ENCODE assay signal across 23 mouse cellular contexts in the genomic region with DNA sequence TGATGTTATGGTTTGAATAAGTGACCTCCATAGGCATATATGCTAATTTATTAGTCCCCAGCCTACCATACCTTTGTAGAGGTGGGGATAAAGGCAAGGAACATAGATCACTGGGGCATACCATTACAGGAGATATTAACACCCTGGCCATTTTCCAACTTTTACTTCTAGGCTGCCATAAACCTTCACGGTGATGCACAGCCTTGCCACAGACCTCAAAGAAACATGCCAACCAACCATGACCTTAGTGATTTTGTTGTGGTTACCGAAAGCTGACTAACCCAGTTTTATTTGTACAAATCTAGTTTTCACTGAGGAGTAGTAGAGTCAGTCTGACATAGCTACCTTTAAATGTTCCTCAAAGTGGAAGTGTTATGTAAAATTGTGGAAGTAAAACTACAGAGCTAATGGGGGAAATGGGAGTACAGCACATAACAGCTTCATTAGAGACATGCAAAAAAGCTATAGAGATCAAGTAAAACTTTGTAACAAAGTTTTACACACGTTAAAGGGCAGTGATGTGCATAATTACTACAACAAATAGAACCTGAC.
DNase-seq lines count a peak whose midpoint lies in the region; ATAC-seq lines count a peak whose summit lies in the region.
"Had no signal": no experiment of that assay in that cellular context is flagged by ENCODE, and none has a peak within 500 bp of the region (broad histone marks: within the 10 kb centered on the region; RNA-seq: fewer than 3 reads in every experiment).

No protein-coding gene starts in this region.

- H3K27me3 ChIP-seq in kidney, embryonic 16.5 days (ENCODE audit: insufficient read depth, low read length), result no peaks in the 10 kb centered on the region
- H3K27me3 ChIP-seq in kidney, embryonic 15.5 days, result no peaks in the 10 kb centered on the region
- H3K27me3 ChIP-seq in neural tube, embryonic 14.5 days (ENCODE audit: control insufficient read depth, insufficient read depth, low read length), result no peaks in the 10 kb centered on the region
- H3K27me3 ChIP-seq in neural tube, embryonic 15.5 days (replicated peaks), result no peaks in the 10 kb centered on the region
- H3K27me3 ChIP-seq: embryonic facial prominence, embryonic 13.5 days; limb, embryonic 12.5 days; midbrain, embryonic 15.5 days had no signal

- H3K9me3 ChIP-seq in kidney, embryonic 16.5 days (ENCODE audit: low read length), result no peaks in the 10 kb centered on the region
- H3K9me3 ChIP-seq in kidney, embryonic 15.5 days (replicated peaks), result no peaks in the 10 kb centered on the region
- H3K9me3 ChIP-seq in neural tube, embryonic 14.5 days (ENCODE audit: control insufficient read depth, low read length), result no peaks in the 10 kb centered on the region
- no peaks in the 10 kb centered on the region for H3K9me3 ChIP-seq in neural tube, embryonic 15.5 days (replicated peaks)
- H3K9me3 ChIP-seq: embryonic facial prominence, embryonic 13.5 days; limb, embryonic 12.5 days; midbrain, embryonic 15.5 days had no signal

- H3K4me3 ChIP-seq in kidney, embryonic 16.5 days (ENCODE audit: low read length), result no peak overlapping the region
- H3K4me3 ChIP-seq in kidney, embryonic 15.5 days (replicated peaks), result no peak overlapping the region
- no peak overlapping the region for H3K4me3 ChIP-seq in neural tube, embryonic 14.5 days (ENCODE audit: low read depth, low read length)
- H3K4me3 ChIP-seq in neural tube, embryonic 15.5 days (replicated peaks), result no peak overlapping the region
- H3K4me3 ChIP-seq: embryonic facial prominence, embryonic 13.5 days; limb, embryonic 12.5 days; midbrain, embryonic 15.5 days had no signal

- 50% methylated on average over 3 of the region's 3 CpGs for WGBS in kidney, embryonic 16.5 days
- WGBS in kidney, embryonic 15.5 days, result 61% methylated on average over 3 of the region's 3 CpGs
- WGBS in neural tube, embryonic 14.5 days, result 69% methylated on average over 3 of the region's 3 CpGs
- 65% methylated on average over 3 of the region's 3 CpGs for WGBS in neural tube, embryonic 15.5 days

- 0 out of 2 replicates have a peak, but pooled peaks have one; percentile 23 for ATAC-seq in kidney, embryonic 16.5 days (ENCODE audit: low FRiP score, low TSS enrichment)
- no peak for ATAC-seq in kidney, embryonic 15.5 days (replicated peaks; ENCODE audit: low FRiP score)
- peak; percentile 41; the same call in 1 of the 2 replicates for ATAC-seq in neural tube, embryonic 14.5 days (ENCODE audit: low read depth)
- ATAC-seq in neural tube, embryonic 15.5 days (ENCODE audit: low FRiP score), result no peak
- ATAC-seq in megakaryocyte, adult 5-6 weeks (ENCODE audit: poor library complexity, severe bottlenecking), result peak; percentile 60
- ATAC-seq: activated CD4-positive, CD25-positive, alpha-beta regulatory T cell, adult 4 months; CD4-positive, CD25-positive, alpha-beta regulatory T cell, adult 4 months; forebrain, embryonic 16.5 days; hindbrain, embryonic 16.5 days; midbrain, embryonic 15.5 days had no signal

- no peak for DNase-seq in frontal cortex, adult 2 months (ENCODE audit: extremely low spot score in 1 of 2, low spot score in 1 of 2)
- DNase-seq in thymus, postnatal 36 days, result no peak
- DNase-seq: adrenal gland, postnatal 10 days; cerebellum, adult 11-12 months; cerebellum, adult 9-11 months; heart, postnatal 14 days; kidney, adult 18-20 months; kidney, postnatal 14 days; lung, postnatal 36 days; thymus, postnatal 25 days had no signal

- no peak overlapping the region for H3K9ac ChIP-seq in kidney, embryonic 16.5 days (replicated peaks; ENCODE audit: low read length)
- H3K9ac ChIP-seq in kidney, embryonic 15.5 days, result no peak overlapping the region
- H3K9ac ChIP-seq in neural tube, embryonic 14.5 days (replicated peaks; ENCODE audit: low read depth, low read length), result no peak overlapping the region
- no peak overlapping the region for H3K9ac ChIP-seq in neural tube, embryonic 15.5 days (replicated peaks)
- H3K9ac ChIP-seq: embryonic facial prominence, embryonic 13.5 days; limb, embryonic 12.5 days; midbrain, embryonic 15.5 days had no signal

- no peak overlapping the region for H3K27ac ChIP-seq in kidney, embryonic 16.5 days (ENCODE audit: low read length)
- H3K27ac ChIP-seq in kidney, embryonic 15.5 days, result no peak overlapping the region
- H3K27ac ChIP-seq in neural tube, embryonic 14.5 days (ENCODE audit: low read depth, low read length), result no peak overlapping the region
- no peak overlapping the region for H3K27ac ChIP-seq in neural tube, embryonic 15.5 days (replicated peaks)
- H3K27ac ChIP-seq: embryonic facial prominence, embryonic 13.5 days; limb, embryonic 12.5 days; midbrain, embryonic 15.5 days had no signal

- H3K36me3 ChIP-seq in kidney, embryonic 16.5 days (ENCODE audit: insufficient read depth, low read length), result no peaks in the 10 kb centered on the region
- no peaks in the 10 kb centered on the region for H3K36me3 ChIP-seq in kidney, embryonic 15.5 days
- H3K36me3 ChIP-seq in neural tube, embryonic 14.5 days (ENCODE audit: control insufficient read depth, insufficient read depth, low read length), result no peaks in the 10 kb centered on the region
- no peaks in the 10 kb centered on the region for H3K36me3 ChIP-seq in neural tube, embryonic 15.5 days
- H3K36me3 ChIP-seq: embryonic facial prominence, embryonic 13.5 days; limb, embryonic 12.5 days; midbrain, embryonic 15.5 days had no signal

- no peaks in the 10 kb centered on the region for H3K4me1 ChIP-seq in kidney, embryonic 16.5 days (ENCODE audit: insufficient read depth, low read length)
- H3K4me1 ChIP-seq in kidney, embryonic 15.5 days, result no peaks in the 10 kb centered on the region
- no peaks in the 10 kb centered on the region for H3K4me1 ChIP-seq in neural tube, embryonic 14.5 days (ENCODE audit: control insufficient read depth, insufficient read depth, low read length)
- H3K4me1 ChIP-seq in neural tube, embryonic 15.5 days, result no peaks in the 10 kb centered on the region
- H3K4me1 ChIP-seq: embryonic facial prominence, embryonic 13.5 days; limb, embryonic 12.5 days; midbrain, embryonic 15.5 days had no signal

- no peak overlapping the region for H3K4me2 ChIP-seq in kidney, embryonic 16.5 days (replicated peaks; ENCODE audit: low read depth, low read length)
- no peak overlapping the region for H3K4me2 ChIP-seq in kidney, embryonic 15.5 days
- no peak overlapping the region for H3K4me2 ChIP-seq in neural tube, embryonic 14.5 days (ENCODE audit: low read depth, low read length)
- H3K4me2 ChIP-seq in neural tube, embryonic 15.5 days, result no peak overlapping the region
- H3K4me2 ChIP-seq: embryonic facial prominence, embryonic 13.5 days; limb, embryonic 12.5 days; liver, embryonic 11.5 days; midbrain, embryonic 15.5 days had no signal

Comparison
In these comparisons a context has a peak if more than half of its experiments do, and no peak if none do; other contexts are left out.
1. ATAC-seq: peak in kidney, embryonic 16.5 days (single experiment), neural tube, embryonic 14.5 days (single experiment) and megakaryocyte, adult 5-6 weeks (single experiment); none in kidney, embryonic 15.5 days (single experiment) and neural tube, embryonic 15.5 days (single experiment).